Mouse (Mus musculus) kidney, adult 2 months (tissue): ENCODE results near the gene Gjd2. TPM values are rescaled to one million over a fixed set of nuclear protein-coding genes. Genes with fewer than 3 reads are reported as not detected.

ENCODE experiments used
- DNase-seq: peaks from one replicate; pipeline ENCODE4 v3.0.0; 2021
- H3K27ac ChIP-seq: fragments of 200-500 bp; 2 replicates; pipeline ENCODE4 v1.5.1; 2012; ENCODE audit warnings: low read depth, low read length, control low read depth, inconsistent platforms; ENCODE audit not compliant: insufficient read depth
- H3K27me3 ChIP-seq: fragments of 200-500 bp; replicated peaks from 2 replicates; pipeline ENCODE4 v1.6.1; 2012; ENCODE audit warnings: mild to moderate bottlenecking, moderate library complexity, low read length, inconsistent platforms; ENCODE audit not compliant: control insufficient read depth, insufficient read depth
- H3K36me3 ChIP-seq: fragments of 200-500 bp; 2 replicates; pipeline ENCODE4 v1.6.1; 2012; ENCODE audit warnings: mild to moderate bottlenecking, moderate library complexity, low read length, inconsistent platforms; ENCODE audit not compliant: control insufficient read depth, insufficient read depth
- H3K4me1 ChIP-seq: fragments of 200-500 bp; 2 replicates; pipeline ENCODE4 v1.6.1; 2011; ENCODE audit warnings: low read length; ENCODE audit not compliant: control insufficient read depth, insufficient read depth
- H3K4me3 ChIP-seq: fragments of 200-500 bp; 2 replicates; pipeline ENCODE4 v1.5.1; 2011; ENCODE audit warnings: mild to moderate bottlenecking, low read depth, low read length, control low read depth; ENCODE audit not compliant: insufficient read depth
- CTCF ChIP-seq: fragments of 200-500 bp; conservative IDR thresholded peaks from 2 replicates; pipeline ENCODE4 v1.5.1; 2011; ENCODE audit warnings: low read depth, mild to moderate bottlenecking, control low read depth, low read length, moderate library complexity, mixed read lengths; ENCODE audit not compliant: insufficient read depth, insufficient read length
- POLR2A ChIP-seq: fragments of 200-500 bp; IDR thresholded peaks from one replicate; pipeline ENCODE4 v1.6.1; 2011; ENCODE audit warnings: low read depth, low read length, control low read depth
- WGBS: fragments of 180-500 bp; shearing (Covaris S2); methylation state at CpG from one replicate; pipeline ENCODE4 v1.1.7; 2018; 5-methylcytosine and 5-hydroxymethylcytosine counted together
- polyA plus RNA-seq: library from polyadenylated mRNA; depleted of rRNA; stranded (reverse); fragments of >200 nt; gene quantifications from 2 replicates; pipeline ENCODE4 v1.2.3, GENCODE M21; 2012

The Gjd2 gene
- polyA plus RNA-seq, 1 experiment = not detected

DNA sequence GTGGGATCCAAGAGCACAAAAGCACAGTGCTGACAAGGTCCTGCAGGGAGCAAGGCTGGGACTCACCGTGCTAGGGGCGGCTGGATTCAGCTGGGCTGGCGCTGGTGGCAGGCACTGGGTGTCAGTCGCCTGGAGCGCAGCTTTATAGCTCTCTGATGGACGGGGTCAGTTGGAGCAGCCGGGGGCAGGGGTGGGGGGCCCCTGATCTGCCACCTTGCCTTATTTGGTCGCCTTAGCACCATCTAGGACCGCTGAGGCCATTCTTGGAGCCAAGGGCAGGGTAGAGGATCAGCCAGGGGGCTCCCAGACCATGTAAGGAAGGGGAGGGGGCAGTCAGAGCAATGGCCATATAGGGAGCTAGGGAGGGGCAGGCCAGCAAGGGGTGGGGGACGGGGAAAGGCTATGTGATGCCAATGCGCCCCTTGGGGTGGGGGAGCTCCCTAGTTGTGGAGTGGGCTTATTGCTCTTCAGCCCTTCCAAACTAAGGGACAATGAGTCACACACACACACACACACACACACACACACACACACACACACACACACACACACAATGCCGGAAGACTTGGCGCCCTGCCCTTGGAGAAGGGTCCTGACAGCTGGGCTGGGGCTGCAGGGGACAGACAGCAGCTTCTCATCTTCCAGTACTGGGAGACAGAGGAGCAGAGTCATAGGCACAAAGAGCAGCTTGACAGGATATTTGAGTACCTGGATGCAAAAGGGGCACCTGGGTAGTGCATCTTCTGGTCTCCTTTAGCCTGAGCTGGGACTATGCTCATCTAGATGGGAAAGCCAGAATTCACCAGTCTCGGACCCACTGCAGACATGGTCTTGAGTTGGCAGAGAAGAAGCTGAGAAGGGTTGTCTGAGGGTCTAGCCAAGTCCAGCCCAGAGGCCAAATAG lies 39.5 kb upstream of the Gjd2 start, which contains the start of gene Actc1:
Actc1 (minus strand) TSS at position 853 of the 903 bp plus-strand sequence.
- H3K36me3 ChIP-seq = no peaks in the 10 kb centered on the region
- TF ChIP-seq POLR2A = no peak
- no peak for TF ChIP-seq CTCF
- H3K4me1 ChIP-seq = no peaks in the 10 kb centered on the region
- no peak for DNase-seq
- no peak within 1 kb of the TSS for H3K27ac ChIP-seq
- H3K27me3 ChIP-seq = no peaks in the 10 kb centered on the region
- no peak within 1 kb of the TSS for H3K4me3 ChIP-seq
- 19% methylated on average over 14 of the region's 14 CpGs for WGBS

GRCm38 (mm10) chr2:114051871-114052241 lies 38.4 kb upstream of the Gjd2 start:
- WGBS = 92% methylated on average over 14 of the region's 14 CpGs
- H3K4me3 ChIP-seq = no peak overlapping the region

DNA sequence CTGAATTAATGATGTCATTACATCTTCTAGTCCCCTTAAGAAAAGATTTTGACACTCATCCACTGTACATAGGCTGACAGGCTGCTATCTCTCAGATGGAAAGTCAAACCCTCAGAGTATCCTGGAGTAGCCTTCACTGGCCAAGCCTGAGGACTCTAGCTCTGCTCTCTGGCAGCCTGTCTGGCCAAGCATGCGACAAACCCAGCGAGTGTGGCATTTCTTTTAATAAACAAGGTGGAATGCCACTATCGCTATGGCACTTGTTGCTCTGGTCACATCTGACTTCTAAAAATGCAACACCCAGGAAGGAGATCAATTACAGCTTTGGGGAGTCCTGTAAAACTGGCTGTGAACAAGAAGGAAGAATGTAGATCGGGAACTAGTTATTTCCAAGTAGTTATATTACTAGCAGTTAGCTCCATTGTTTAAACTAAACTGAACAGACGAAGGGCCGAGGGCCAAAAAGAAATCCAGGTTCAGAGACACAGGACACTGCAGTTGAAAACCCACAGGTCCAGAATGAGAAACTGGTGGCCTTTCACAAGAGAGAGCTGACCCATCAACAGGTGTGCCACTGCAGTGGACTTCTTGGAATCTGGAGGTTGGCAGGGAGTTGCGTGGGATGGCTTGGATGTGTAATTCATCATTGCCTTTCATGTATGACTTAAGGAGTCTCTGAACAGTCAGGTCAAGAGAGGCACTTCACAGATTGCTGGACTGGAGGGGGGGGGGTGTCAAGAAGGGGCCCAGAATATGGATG lies 37.9 kb upstream of the Gjd2 start:
- H3K4me1 ChIP-seq = no peaks in the 10 kb centered on the region
- H3K27ac ChIP-seq = no peak overlapping the region
- 74% methylated on average over 7 of the region's 7 CpGs for WGBS
- no peaks in the 10 kb centered on the region for H3K36me3 ChIP-seq
- DNase-seq = no peak
- no peaks in the 10 kb centered on the region for H3K27me3 ChIP-seq
- no peak overlapping the region for H3K4me3 ChIP-seq
- TF ChIP-seq CTCF (no peak), POLR2A (no peak)

More at GRCm38 (mm10) chr2:114051871-114052241, 38.4 kb upstream of the Gjd2 start:
- Histone ChIP-seq H3K36me3 (no peaks in the 10 kb centered on the region), H3K27ac (no peak overlapping the region), H3K27me3 (no peaks in the 10 kb centered on the region), H3K4me1 (no peaks in the 10 kb centered on the region)
- DNase-seq = no peak
- TF ChIP-seq CTCF = no peak
- TF ChIP-seq POLR2A = no peak

DNA sequence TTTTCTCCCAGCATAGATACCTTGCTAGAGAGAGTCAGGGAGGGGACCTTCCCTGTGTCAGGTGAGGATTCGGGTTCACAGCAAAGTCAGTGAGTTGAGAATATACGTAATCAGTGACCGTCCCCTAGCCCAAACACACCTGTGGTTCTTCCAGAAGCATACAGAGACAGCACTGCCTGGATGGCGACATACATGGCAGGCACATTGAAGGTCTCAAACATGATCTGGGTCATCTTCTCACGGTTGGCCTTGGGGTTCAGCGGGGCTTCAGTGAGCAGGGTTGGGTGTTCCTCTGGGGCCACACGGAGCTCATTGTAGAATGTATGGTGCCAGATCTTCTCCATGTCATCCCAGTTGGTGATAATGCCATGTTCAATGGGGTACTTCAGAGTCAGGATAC lies 36.7 kb upstream of the Gjd2 start:
- H3K27me3 ChIP-seq = no peaks in the 10 kb centered on the region
- H3K4me1 ChIP-seq = no peaks in the 10 kb centered on the region
- no peak for TF ChIP-seq CTCF
- no peak for TF ChIP-seq POLR2A
- no peaks in the 10 kb centered on the region for H3K36me3 ChIP-seq
- WGBS = 93% methylated on average over 7 of the region's 7 CpGs
- no peak for DNase-seq
- H3K4me3 ChIP-seq = no peak overlapping the region
- no peak overlapping the region for H3K27ac ChIP-seq

DNA sequence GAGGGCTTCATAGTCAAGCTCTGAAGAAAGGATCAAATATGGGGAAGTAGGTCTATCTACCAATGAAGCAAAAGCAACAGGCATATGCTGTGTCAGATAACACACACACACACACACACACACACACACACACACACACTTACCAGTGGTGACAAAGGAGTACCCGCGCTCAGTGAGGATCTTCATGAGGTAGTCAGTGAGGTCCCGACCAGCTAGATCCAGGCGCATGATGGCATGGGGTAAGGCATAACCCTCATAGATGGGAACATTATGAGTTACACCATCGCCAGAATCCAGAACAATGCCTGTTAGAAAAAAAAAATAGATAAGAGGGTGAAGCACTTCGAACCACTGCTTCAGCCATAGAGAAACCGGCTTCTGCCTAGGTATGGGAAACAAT lies 36.0 kb upstream of the Gjd2 start:
- Histone ChIP-seq H3K27me3 (no peaks in the 10 kb centered on the region), H3K36me3 (no peaks in the 10 kb centered on the region), H3K27ac (no peak overlapping the region), H3K4me1 (no peaks in the 10 kb centered on the region), H3K4me3 (no peak overlapping the region)
- 94% methylated on average over 7 of the region's 7 CpGs for WGBS
- TF ChIP-seq POLR2A (no peak), CTCF (no peak)
- DNase-seq = no peak

DNA sequence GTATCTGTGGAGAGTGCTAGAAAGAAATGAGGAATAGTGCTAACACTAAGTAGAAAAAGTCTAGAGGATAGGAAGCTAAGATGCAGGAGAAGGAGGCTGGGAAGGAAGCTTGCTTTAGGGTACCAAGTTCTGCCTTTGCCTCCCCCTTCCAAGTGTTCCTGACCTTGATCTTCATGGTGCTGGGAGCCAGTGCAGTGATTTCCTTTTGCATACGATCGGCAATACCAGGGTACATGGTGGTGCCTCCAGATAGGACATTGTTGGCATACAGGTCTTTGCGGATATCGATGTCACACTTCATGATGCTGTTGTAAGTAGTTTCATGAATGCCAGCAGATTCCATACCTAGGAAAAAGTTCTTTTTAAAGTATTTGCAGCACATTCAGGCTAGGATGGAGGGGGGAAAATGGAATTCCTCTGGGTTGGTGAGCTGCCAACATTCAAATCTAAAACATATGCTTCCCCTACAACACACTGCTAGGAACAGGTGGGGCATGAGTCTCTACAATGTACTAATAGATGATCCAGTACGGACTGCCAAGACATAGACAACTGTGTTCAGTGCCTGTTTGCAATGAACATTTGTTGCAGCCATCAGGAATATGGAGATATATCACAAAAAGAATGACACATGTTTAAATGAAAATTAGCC lies 34.7 kb upstream of the Gjd2 start:
- H3K4me1 ChIP-seq = no peaks in the 10 kb centered on the region
- no peaks in the 10 kb centered on the region for H3K27me3 ChIP-seq
- H3K27ac ChIP-seq = no peak overlapping the region
- 91% methylated on average over 5 of the region's 5 CpGs for WGBS
- TF ChIP-seq POLR2A (no peak), CTCF (no peak)
- no peak overlapping the region for H3K4me3 ChIP-seq
- H3K36me3 ChIP-seq = no peaks in the 10 kb centered on the region
- DNase-seq = no peak
